Mouse (Mus musculus) R1 (cell line): ENCODE data around the gene Oas1d.
"Not testable (repeated sequence)": the region's sequence is repeated elsewhere in the genome, so short reads cannot be mapped to it uniquely, and the experiment has no call there.

ENCODE experiments used
- DNase-seq: peaks from one replicate; pipeline ENCODE4 v3.0.0-alpha.2; 2018; ENCODE audit warnings: low read depth, low spot score

Gene Oas1d

DNA sequence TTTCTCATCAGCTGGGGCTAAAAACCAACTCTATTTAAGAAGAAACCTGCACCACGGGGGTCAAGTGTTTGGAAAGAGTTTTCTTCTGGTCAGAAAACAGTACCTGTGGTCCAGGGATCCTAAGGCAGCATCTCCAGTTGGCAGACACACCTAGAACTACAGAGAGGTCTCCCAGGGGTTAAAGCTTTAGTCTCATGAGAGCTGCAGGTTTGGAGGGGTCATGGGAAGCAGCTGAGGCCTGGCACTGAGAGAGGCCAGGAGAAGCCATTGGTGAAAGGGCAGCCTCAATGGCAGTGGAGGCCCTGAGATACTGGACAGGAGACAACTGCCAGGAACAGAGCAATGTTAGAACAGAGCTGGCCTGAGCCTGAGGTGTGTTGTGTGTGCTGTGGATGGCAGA, 13.7 kb upstream of the Oas1d start:
- no peak for DNase-seq

DNA sequence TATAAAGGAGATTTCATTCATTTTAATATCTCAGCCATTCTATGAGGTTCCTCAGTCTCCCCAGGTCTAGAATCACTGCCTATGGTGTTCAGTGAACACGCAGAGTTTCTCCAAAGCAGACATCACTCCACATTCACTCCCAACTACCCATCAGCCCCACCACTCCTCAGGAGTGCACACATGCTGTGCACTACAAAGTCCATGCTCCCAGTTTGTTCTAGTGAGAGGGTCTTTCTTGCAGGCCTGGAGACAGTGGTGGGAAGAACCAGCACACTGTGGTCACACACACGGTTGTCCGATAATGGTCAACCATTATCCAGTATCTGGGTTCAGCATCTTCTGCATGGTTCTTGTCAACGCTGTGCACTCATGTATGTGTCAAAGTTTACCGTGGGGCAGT, 12.3 kb upstream of the Oas1d start:
- DNase-seq: no peak

DNA sequence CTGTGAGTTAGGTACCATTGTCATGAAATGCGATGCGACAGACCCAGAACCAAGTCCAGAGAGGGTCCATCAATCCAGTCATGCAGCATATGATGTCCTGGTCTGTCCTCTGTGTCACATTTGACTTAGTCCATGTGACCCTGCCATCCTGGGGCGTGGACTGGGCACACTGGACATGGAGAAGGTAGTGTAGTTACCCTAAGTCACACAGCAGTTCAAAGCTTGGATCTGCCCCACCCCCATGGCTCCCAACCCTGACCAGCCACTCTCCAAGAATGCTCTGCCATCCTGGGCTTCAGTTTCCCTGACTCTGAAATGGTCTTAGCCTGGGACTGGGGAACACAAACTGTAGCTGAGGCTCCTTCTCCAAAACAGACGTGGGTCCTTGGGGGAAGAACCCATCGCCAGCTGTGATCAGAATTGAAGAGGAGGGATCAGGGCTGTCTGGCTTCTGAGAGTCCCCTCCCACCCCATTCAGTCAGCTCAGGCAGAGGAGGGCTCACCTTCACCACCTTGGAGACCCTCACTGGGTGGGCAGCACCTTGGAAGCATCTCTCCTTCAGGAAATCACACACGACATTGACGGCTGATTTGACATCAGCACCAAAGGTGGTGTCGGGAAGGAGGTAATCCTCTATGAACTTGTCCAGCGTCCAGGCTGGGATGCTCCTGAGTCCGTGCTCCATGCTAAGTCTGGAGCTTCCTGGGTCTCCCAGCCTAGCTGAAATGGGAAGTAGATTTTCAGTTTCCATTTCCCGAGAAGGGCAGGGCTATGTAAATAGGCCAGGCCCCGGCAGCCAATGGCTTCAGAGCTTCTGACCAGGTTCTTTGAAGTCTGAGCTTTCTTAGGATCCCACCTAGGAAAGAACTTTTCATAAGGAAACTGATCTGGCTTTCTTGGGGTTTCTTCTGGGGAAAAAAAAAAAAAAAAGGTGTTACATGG, 7.3 kb upstream of the Oas1d start, which contains the start of gene Oas1a:
Gene Oas1a (minus strand): TSS at position 731 of the 943 bp plus-strand sequence.
- peak; percentile 77 for DNase-seq

DNA sequence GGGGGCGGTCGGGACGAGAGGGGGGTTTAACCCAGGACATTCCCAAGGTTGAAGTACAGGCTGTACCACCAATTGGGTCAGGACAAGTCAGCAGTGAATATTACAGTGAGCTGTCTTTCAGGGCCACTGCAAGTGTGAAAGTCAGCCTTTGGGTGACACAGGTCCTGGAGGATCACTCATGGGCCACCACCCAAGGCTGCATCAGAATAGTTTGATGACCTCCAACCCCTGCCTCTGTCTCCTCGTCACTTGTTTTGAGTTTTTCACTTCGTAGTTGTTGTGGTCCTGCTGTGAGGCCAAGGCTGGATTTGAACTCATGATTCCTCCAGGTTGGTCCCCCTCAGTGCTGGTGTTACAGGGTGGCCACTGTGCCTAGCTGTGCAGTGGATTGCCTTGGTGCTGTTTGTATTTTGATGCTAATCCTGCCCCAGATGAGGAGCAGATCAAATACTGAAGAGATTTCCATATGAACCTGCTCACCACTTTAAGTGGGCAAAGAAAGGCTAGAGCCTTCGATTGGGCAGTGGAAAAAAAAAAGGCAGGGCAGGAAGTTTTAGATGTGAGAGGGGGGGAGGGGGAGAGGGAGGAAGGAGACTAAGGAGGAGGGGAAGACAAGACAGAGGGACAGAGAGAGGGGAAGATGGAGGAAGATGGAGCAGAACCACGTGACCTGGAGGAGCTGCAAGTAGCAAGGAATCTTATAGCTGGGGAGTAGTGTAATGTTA, 6.0 kb upstream of the Oas1d start:
- DNase-seq: peak; percentile 72

DNA sequence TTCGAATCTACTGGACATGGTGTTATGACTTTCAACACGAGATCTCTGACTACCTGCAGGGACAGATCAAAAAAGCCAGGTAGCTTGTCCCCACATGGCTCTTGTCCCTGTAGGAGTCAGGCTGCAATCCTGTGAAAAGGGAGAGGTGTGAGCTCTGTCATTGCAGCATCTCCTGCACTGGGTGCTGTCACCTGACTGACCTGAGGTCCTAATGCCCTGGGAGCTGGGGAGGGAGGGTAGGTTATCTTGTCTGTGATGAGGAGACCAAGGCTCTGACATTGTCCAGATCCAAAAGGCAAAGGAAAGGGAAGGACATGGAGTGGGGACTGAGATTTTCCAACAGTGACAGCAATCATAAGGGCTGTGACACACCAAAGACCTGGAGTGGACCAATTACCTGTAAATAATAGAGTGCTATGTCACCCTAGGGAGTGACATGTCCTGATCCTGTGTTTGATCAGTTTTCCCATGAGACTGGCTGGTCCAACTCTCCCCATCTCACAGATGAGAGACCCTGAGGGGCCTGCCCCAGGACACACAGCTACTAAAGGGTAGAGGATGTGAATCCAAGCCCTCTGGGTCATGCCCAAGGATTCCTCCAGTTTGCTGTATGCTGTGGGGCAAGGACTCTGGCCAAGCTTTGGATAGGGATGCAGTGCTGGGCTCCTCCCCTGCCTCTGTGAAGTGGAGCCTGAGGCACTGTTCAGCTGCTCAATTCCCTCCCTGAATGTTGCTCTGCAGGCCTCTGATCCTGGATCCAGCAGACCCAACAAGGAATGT, 5.0 kb downstream of the Oas1d start:
- DNase-seq: not testable (repeated sequence)

DNA sequence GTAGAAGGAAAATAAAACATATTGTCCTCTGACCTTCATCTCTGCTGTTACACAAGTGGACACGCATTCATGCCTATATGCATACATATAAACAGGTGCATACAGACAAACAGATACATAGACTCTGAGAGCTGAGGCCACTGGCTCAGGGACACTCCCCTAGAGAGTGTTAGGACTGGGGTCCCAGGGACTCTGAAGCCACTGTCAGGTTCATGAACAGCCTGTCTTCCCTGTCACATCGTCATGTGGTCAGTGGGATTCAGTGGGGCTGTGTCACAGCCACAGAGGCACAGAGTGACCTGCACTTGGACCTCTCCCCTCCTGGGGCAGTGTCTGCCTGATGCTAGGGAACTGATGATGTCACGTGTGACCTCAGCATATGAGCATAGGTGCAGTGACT, 6.0 kb downstream of the Oas1d start:
- DNase-seq: no peak

DNA sequence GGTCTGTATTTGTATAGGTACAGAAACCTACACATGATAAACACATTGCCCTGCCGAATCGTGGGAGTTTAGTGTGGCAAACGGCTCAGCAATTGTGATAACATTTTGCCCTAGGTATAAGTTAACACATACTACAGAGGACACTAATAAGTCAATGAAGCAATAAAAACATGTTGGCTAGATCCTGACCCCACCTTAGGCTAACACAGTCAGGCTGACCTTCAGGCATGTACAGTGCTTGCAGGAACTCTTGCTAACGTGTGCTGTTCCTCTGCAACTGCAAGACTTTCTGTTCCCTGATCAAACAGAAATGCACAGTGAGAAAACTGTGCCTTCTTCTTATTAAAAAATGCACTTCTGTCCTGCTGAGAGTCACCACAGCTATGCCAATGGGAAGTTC, 9.6 kb downstream of the Oas1d start:
- DNase-seq: no peak

DNA sequence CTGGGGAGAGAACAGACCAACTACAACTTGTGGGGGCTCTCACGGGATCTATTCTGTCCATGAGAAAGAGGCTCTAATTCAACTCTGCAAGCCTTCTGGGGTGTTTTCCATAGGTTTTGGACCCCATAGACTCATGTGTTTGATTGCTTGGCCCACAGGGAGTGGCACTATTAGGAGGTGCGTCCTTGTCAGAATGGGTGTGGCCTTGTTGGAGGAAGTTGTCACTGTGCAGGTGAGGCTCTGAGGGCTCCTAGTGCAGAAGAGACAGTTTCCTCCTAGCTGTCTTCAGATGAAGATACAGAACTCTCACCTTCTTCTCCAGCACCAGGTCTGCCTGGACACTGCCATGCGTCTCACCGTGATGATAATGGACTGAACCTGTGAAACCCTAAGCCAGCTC, 10.2 kb downstream of the Oas1d start:
- not testable (repeated sequence) for DNase-seq

DNA sequence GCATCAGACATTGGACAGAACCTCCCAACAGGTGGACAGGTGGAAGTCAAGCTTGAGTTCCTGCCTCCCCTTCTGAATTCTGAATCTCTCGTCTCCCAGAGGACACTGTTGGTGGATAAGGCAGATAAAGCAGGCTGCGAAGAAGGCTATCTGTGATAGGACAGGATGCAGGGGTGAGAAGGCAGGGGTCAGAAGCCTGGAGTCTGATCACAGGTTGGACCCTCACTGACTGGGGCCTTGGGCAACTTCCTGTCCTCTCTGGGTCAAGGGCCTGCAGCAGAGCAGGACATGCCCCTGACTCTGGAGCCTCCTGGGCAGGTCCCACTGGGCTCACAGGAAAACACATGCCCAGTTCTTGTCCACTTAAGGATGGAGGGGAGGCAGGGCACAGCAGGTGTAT, 12.0 kb downstream of the Oas1d start:
- not testable (repeated sequence) for DNase-seq

DNA sequence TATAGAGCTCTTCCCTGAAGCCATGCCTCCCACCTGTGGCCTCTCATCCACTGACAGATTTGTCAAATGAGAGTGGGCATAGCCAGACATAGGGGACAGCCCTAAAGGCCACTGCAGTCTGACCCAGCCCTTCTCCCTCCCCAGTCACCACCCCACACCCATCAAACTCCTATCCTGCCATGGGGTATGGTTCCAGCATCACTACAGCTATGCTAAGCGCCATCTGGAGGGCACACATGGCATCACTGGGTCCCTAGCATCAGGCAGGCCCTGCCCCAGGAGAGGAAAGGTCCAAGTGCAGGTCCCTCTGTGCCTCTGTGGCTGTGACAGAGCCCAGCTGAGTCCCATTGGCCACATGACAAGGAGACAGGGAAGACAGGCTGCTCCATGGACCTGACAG, 12.7 kb downstream of the Oas1d start:
- DNase-seq: no peak

DNA sequence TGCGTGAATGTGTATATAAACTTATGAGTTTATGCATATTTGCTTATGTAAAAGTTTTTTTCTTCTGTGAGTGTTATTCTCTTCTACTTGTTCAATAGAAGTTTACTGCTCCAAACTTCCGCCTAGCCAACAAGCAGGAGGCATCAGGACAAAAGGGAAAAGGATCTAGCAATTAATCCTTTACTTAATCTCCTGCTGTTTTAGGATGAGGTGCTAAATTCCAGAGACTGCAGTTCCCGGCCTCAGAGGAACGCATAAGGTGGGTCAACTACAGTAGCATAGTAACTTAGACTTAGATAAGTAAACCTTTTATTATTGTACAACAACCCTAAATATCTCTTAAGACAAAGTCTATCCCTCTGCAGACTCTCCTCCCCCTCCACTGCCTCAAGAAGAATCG, 19.6 kb downstream of the Oas1d start:
- peak; percentile 89 for DNase-seq

DNA sequence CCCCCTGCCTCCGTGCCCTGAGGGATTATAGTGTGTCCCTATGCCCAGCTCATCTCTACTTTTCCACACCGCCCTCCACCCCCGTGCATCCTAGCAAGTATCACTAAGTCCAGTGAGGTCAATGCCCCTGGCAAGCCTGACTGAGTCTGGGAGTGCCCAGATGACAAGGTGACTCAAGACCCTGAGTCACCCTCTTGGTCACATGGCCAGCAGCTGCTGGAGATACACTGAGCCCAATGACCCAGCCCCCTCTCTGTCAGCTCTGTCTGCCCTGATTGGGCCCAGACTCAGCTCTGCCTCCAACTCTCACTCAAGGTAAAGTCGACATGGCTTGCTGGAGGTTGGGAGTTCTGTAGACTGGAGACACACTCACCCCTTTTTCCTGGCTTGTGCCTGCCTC, 23.5 kb downstream of the Oas1d start:
- DNase-seq: no peak

DNA sequence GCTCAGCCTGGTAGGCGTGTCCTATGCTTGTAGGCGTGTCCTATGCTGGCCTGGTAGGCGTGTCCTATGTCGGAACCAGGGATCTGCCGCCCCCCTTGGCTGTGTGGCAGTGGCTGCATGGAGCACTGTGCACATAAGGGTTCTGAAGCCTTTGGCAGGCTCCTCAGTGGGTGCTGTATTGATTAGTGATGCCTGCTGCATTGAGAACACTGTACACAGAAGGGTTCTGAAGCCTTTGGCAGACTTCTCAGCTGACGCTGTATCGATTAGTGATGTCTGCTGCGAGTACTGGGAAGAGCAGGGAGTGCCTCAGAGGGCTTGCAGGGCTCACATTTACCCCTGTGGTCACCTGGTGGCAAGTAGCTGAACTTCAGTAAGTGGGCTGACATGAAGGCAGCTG, 24.2 kb downstream of the Oas1d start:
- peak; percentile 98 for DNase-seq

DNA sequence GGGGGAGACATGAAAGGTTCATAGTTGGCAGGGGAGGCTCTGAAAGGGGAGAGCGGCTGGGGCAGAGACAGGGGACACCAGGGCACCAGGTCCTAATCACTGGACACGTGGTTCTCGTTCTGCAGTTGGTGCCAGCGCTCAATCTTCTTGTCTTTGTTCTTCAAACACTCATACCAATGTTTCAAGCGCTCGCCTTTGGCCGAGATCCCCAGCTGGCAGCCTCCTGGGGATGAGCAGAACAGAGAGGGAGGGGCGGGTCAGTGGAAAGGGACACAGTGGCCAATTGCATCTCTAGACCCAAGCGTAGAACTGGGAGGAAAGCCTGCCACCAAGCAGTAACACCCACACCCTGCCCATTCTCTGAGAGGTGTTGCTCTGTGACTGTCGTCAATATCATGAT, 27.7 kb downstream of the Oas1d start:
- DNase-seq: no peak

DNA sequence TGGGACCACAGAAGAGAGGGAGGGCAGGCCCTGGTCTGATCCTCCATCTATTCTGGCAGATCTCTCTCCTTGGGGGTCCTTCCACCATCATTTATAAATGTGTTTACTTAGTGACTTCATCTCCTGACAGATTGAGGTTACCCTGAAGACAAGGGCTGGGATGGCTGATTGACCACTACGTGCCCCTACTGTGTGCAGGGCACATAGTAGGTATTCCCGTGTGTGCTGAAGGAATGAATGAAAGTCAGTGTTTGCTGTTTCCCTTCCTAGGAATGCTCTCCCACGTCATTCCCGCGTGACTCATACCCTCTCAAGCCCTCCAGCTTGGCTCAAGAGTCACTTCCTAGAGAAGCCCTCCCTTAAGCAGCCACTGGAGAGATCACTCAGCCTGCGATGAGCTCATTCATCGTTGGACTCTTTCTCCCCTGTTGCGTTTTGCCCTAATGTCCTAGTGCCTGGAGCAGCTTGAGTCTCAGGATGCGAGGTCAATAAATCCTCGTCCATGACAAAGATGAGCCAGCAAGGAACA, 38.0 kb downstream of the Oas1d start:
- no peak for DNase-seq

DNA sequence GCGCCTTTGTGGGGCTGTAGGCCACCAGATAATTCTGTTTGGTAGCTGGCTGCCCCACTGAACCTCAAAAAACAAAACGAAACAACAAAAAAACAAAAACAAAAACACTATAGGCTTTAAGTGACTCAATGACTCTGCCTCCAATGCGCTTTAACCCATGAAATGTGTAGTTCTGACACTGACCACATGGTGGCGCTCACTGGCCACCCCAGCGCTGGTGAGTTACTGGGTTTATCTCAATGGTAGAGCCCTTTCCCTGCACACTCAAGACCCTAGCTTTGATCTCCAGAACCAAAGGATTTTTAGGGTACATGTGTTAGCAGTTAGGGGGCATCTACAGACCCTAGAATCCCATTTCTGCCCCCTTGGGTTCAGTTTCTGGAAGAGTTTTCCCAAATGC, 39.6 kb downstream of the Oas1d start:
- peak; percentile 56 for DNase-seq

DNA sequence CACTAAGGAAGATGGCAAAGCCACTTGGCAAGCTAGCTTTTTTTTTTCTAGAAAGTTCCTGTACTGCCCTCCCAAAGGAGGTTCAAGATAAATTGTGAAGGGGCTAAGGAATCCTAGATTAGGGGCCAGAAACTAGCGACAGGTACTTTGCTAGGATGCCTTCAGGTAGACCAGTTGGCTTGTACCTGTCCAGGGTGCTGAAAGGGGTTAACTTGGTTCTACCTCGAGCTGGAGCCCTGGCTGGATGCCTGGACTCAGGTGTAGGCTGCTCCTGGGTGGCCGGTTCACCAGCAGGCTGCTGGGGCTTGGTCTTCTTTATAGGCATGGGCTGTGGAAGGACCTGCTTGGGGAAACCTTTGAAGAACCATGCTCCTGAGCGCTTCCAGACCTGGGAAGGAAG, 46.7 kb downstream of the Oas1d start:
- peak; percentile 58 for DNase-seq

DNA sequence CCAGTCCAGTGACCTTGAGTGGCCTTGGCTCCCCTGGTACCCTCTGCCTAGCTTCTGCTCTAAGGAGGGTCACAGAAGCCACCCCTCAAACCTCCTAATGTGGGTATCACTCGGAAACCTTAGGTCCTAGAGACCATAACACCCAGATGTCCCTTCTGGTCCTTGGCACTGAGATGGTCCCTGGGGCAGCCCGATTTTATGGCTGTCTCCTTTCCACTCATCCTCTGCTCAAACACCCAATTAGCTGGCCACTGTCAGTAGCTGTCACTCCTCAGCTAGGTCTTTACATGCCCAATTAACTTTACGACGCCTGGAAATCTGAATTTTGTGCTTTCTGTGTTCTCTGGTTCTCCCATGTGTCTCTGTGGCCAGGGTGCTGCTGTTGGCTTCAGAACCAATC, 51.8 kb downstream of the Oas1d start:
- DNase-seq: no peak

DNA sequence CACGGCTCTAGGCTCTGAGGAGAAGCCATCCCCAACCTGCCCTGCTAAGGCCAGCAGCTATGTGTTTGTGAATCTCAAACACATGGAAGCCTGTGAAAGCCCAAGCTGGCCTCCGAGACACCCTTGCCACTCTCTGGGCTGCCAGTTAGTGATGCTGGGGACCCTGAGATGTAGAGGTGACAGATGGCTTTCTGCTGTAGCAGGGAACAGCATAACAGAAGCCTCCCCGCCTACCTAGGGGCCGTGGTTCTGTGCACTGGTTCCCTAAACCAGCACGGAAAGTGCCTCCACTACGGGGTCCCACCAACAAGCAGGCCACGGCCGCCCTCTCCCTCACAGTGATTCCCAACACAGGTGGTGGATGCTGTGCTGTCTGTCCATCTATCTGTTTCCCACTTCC, 52.6 kb downstream of the Oas1d start:
- no peak for DNase-seq

DNA sequence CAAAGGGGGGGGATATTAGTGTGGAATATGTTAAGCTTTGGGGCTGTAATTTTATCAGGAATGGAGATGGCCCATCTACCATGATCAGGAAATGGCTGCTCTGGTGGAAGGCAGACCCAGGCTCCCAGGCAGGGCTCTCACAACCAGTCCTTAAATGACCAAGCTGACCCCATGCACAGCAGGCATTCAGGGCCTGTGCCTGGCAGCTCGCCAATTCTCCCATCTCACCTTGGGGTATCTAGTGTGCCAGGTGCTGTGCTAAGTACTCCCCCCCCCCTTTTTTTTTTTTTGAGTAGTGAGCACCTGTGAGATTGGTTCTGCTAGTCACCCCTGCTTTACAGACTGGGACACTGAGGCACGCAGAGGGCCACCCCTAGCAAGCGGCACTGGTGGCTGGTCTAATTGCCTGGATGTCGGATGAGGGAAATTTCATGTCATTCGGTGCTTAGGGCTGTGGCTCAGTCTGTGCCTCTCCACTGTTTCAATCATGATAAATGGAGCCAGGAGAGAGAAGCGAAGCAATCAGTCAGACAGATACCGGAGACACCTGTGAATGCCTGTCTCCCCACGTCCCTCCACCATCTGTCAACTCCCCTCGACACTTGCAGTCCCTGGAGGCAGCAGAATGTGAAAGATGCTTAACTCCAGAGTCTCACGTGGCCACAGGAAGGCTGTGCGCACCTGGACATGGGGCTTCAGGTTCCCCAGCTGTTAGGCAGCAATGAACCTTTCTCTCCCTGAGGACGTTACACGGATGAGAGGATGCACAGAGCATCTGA, 53.2 kb downstream of the Oas1d start:
- DNase-seq: no peak

DNA sequence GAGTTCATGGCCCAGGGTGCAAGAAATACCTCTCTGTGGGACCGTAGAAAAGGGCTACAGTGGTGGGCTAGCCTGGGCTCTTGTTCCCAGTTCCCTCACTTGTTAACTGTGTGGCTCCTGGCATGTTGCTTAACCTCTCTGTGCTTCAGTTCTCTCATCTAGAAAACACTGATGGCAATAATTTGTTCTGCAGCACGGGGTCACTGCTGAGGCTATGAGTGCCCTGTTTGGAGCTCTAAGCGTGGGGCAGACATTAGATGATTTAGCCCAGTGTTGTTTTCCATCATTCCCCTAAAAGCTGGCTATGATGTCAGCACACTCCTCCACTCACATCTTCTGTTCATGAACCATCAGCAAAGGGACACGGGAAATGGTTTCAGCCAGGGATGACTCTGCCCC, 53.8 kb downstream of the Oas1d start:
- no peak for DNase-seq
